Mouse (Mus musculus): Measurements from ENCODE around the gene Lemd2. TPM values are rescaled to one million over a fixed set of nuclear protein-coding genes. Genes with fewer than 3 reads are reported as not detected.
A peak's percentile ranks its signal among the peaks of the same experiment; 100 is the strongest.

Gene Lemd2
- polyA plus RNA-seq, 1 experiment: 31.6 TPM

DNA sequence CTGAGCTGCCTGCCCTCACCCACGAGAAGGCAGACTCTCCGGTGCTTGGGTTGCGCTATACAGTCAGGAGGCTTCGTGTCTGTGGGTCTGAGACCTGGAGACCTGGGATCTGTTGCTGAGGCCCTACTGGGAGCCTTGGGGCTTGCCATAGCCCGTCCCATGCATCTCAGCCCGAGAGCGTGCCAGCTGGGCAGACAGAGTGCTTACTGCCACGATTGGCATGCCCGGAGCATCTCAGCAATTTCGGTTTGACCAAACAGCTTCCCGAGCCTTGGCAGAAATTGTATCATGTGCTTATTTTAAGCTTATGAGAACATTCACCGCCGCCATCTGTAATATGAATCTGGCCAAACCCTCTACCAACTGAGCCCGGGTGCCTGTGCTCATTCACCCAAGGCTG, 50.0 kb downstream of the Lemd2 start:
- no peak overlapping the region for H3K9ac ChIP-seq (ENCODE audit: low read depth, poor library complexity, severe bottlenecking)
- H3K4me3 ChIP-seq (ENCODE audit: low read depth, low read length): no peak overlapping the region
- no peak for TF ChIP-seq CTCF (IDR thresholded peaks at IDR 0.05; ENCODE audit: low read depth, low read length)
- no peak for TF ChIP-seq EP300 (IDR thresholded peaks at IDR 0.05; ENCODE audit: insufficient read depth, low read depth, low read length)
- no peak for TF ChIP-seq POLR2A (IDR thresholded peaks at IDR 0.05; ENCODE audit: insufficient read depth, low read length)
- H3K4me1 ChIP-seq (ENCODE audit: control insufficient read depth, insufficient read depth, low read length): no peaks in the 10 kb centered on the region
- no peak overlapping the region for H3K27ac ChIP-seq (ENCODE audit: insufficient read depth, low read length)
- H3K36me3 ChIP-seq (ENCODE audit: control insufficient read depth, insufficient read depth, low read length, poor library complexity, severe bottlenecking): no peaks in the 10 kb centered on the region
- H3K27me3 ChIP-seq (ENCODE audit: control insufficient read depth, insufficient read depth, low read length, poor library complexity, severe bottlenecking): no peaks in the 10 kb centered on the region
- no peaks in the 10 kb centered on the region for H3K9me3 ChIP-seq (replicated peaks; ENCODE audit: control insufficient read depth, insufficient read depth, low read length, poor library complexity, severe bottlenecking)

DNA sequence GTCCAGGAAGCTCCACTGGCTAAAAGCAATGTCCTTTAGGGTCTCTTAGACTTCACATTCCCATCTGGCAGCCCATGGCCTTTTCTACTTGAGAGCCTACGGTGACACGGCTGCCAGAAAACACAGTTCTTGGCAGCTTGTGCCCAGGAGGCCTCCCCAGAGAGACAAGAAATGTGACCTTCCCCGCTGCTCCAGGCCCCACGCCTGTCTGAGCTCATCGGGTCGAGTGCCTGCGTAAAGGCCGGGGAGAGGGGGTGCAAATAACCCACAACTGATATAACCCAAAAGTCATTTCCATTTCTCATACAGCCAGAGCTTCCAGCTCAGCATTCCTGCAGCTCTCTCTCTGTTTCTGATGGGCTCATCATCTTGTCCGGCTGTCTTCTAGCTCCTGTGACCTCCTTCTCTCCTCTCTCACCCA, 50.5 kb downstream of the Lemd2 start:
- Histone ChIP-seq H3K27me3 (ENCODE audit: control insufficient read depth, insufficient read depth, low read length, poor library complexity, severe bottlenecking) (no peaks in the 10 kb centered on the region), H3K36me3 (ENCODE audit: control insufficient read depth, insufficient read depth, low read length, poor library complexity, severe bottlenecking) (no peaks in the 10 kb centered on the region), H3K27ac (ENCODE audit: insufficient read depth, low read length) (no peak overlapping the region), H3K4me1 (ENCODE audit: control insufficient read depth, insufficient read depth, low read length) (no peaks in the 10 kb centered on the region), H3K9ac (ENCODE audit: low read depth, poor library complexity, severe bottlenecking) (no peak overlapping the region), H3K9me3 (replicated peaks; ENCODE audit: control insufficient read depth, insufficient read depth, low read length, poor library complexity, severe bottlenecking) (no peaks in the 10 kb centered on the region), H3K4me3 (ENCODE audit: low read depth, low read length) (no peak overlapping the region)
- TF ChIP-seq CTCF (IDR thresholded peaks at IDR 0.05; ENCODE audit: low read depth, low read length) (no peak), EP300 (IDR thresholded peaks at IDR 0.05; ENCODE audit: insufficient read depth, low read depth, low read length) (no peak)

- Histone ChIP-seq H3K4me1 (ENCODE audit: control insufficient read depth, insufficient read depth, low read length) (no peaks in the 10 kb centered on the region), H3K9me3 (replicated peaks; ENCODE audit: control insufficient read depth, insufficient read depth, low read length, poor library complexity, severe bottlenecking) (no peaks in the 10 kb centered on the region), H3K4me3 (ENCODE audit: low read depth, low read length) (no peak overlapping the region), H3K9ac (ENCODE audit: low read depth, poor library complexity, severe bottlenecking) (no peak overlapping the region), H3K27ac (ENCODE audit: insufficient read depth, low read length) (no peak overlapping the region), H3K36me3 (ENCODE audit: control insufficient read depth, insufficient read depth, low read length, poor library complexity, severe bottlenecking) (no peaks in the 10 kb centered on the region), H3K27me3 (ENCODE audit: control insufficient read depth, insufficient read depth, low read length, poor library complexity, severe bottlenecking) (no peaks in the 10 kb centered on the region)
- TF ChIP-seq CTCF (IDR thresholded peaks at IDR 0.05; ENCODE audit: low read depth, low read length): no peak
- TF ChIP-seq POLR2A (IDR thresholded peaks at IDR 0.05; ENCODE audit: insufficient read depth, low read length): no peak
- TF ChIP-seq EP300 (IDR thresholded peaks at IDR 0.05; ENCODE audit: insufficient read depth, low read depth, low read length): no peak
These were observed 51.1 kb downstream of the Lemd2 start for GRCm38 (mm10) chr17:27152976-27153723.

- no peaks in the 10 kb centered on the region for H3K9me3 ChIP-seq (replicated peaks; ENCODE audit: control insufficient read depth, insufficient read depth, low read length, poor library complexity, severe bottlenecking)
- no peak overlapping the region for H3K9ac ChIP-seq (ENCODE audit: low read depth, poor library complexity, severe bottlenecking)
- no peak overlapping the region for H3K4me3 ChIP-seq (ENCODE audit: low read depth, low read length)
- H3K27ac ChIP-seq (ENCODE audit: insufficient read depth, low read length): no peak overlapping the region
- no peaks in the 10 kb centered on the region for H3K36me3 ChIP-seq (ENCODE audit: control insufficient read depth, insufficient read depth, low read length, poor library complexity, severe bottlenecking)
- no peaks in the 10 kb centered on the region for H3K27me3 ChIP-seq (ENCODE audit: control insufficient read depth, insufficient read depth, low read length, poor library complexity, severe bottlenecking)
- no peak for TF ChIP-seq POLR2A (IDR thresholded peaks at IDR 0.05; ENCODE audit: insufficient read depth, low read length)
- peak; percentile 78 for TF ChIP-seq CTCF (IDR thresholded peaks at IDR 0.05; ENCODE audit: low read depth, low read length)
- no peaks in the 10 kb centered on the region for H3K4me1 ChIP-seq (ENCODE audit: control insufficient read depth, insufficient read depth, low read length)
These were observed 52.9 kb downstream of the Lemd2 start for GRCm38 (mm10) chr17:27151411-27151810.

GRCm38 (mm10) chr17:27150871-27151270, 53.4 kb downstream of the Lemd2 start:
- H3K4me1 ChIP-seq (ENCODE audit: control insufficient read depth, insufficient read depth, low read length): no peaks in the 10 kb centered on the region
- no peaks in the 10 kb centered on the region for H3K36me3 ChIP-seq (ENCODE audit: control insufficient read depth, insufficient read depth, low read length, poor library complexity, severe bottlenecking)
- H3K27me3 ChIP-seq (ENCODE audit: control insufficient read depth, insufficient read depth, low read length, poor library complexity, severe bottlenecking): no peaks in the 10 kb centered on the region
- H3K9me3 ChIP-seq (replicated peaks; ENCODE audit: control insufficient read depth, insufficient read depth, low read length, poor library complexity, severe bottlenecking): no peaks in the 10 kb centered on the region
- H3K9ac ChIP-seq (ENCODE audit: low read depth, poor library complexity, severe bottlenecking): no peak overlapping the region
- TF ChIP-seq POLR2A (IDR thresholded peaks at IDR 0.05; ENCODE audit: insufficient read depth, low read length) (no peak), EP300 (IDR thresholded peaks at IDR 0.05; ENCODE audit: insufficient read depth, low read depth, low read length) (no peak), CTCF (IDR thresholded peaks at IDR 0.05; ENCODE audit: low read depth, low read length) (no peak)
- no peak overlapping the region for H3K4me3 ChIP-seq (ENCODE audit: low read depth, low read length)
- no peak overlapping the region for H3K27ac ChIP-seq (ENCODE audit: insufficient read depth, low read length)

GRCm38 (mm10) chr17:27146323-27146923, 57.8 kb downstream of the Lemd2 start:
- no peak for TF ChIP-seq EP300 (IDR thresholded peaks at IDR 0.05; ENCODE audit: insufficient read depth, low read depth, low read length)
- TF ChIP-seq CTCF (IDR thresholded peaks at IDR 0.05; ENCODE audit: low read depth, low read length): no peak

More at GRCm38 (mm10) chr17:27146323-27146923, 57.8 kb downstream of the Lemd2 start:
- no peaks in the 10 kb centered on the region for H3K36me3 ChIP-seq (ENCODE audit: control insufficient read depth, insufficient read depth, low read length, poor library complexity, severe bottlenecking)
- no peak overlapping the region for H3K27ac ChIP-seq (ENCODE audit: insufficient read depth, low read length)
- no peaks in the 10 kb centered on the region for H3K27me3 ChIP-seq (ENCODE audit: control insufficient read depth, insufficient read depth, low read length, poor library complexity, severe bottlenecking)
- H3K9ac ChIP-seq (ENCODE audit: low read depth, poor library complexity, severe bottlenecking): no peak overlapping the region
- H3K4me3 ChIP-seq (ENCODE audit: low read depth, low read length): no peak overlapping the region
- peaks cover 4% of the 10 kb centered on the region for H3K4me1 ChIP-seq (ENCODE audit: control insufficient read depth, insufficient read depth, low read length)
- no peaks in the 10 kb centered on the region for H3K9me3 ChIP-seq (replicated peaks; ENCODE audit: control insufficient read depth, insufficient read depth, low read length, poor library complexity, severe bottlenecking)

All from ES-Bruce4 (cell line).